Mouse (Mus musculus): Measurements from ENCODE around the gene Elp5.
"Not testable (repeated sequence)": the region's sequence is repeated elsewhere in the genome, so short reads cannot be mapped to it uniquely, and the experiment has no call there.

Gene Elp5

GRCm38 (mm10) chr11:69945997-69946891 is 36.1 kb downstream of the Elp5 start:
- in situ Hi-C loops (cut with MboI; ENCODE audit: low pct_unique_long_range_greater_than_20kb in 1 of 2, low sequenced_read_pairs in 2 of 2, unreplicated experiment in 1 of 2): no loop called here

DNA sequence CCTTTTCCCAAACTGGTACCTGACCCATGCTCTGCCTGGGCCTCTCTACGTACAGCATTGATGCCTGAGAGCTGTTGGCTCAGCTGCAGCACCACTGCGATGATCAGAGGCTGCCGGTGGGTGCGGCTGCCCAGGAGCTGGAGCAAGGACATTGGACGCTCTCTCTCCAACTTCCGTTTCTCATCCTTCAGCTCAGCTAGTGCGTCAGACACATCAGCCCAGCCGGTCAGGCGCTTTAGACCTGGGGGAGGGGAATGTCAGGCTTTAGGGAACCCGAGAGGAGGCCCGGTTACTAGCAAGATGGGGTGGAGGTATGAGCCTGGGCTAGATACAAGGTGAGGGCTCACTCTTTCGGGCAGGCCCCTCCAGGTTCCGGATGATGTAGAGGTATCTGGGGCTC is 37.1 kb downstream of the Elp5 start:
- in situ Hi-C loops (cut with MboI; ENCODE audit: low pct_unique_long_range_greater_than_20kb in 1 of 2, low sequenced_read_pairs in 2 of 2, unreplicated experiment in 1 of 2): no loop called here

DNA sequence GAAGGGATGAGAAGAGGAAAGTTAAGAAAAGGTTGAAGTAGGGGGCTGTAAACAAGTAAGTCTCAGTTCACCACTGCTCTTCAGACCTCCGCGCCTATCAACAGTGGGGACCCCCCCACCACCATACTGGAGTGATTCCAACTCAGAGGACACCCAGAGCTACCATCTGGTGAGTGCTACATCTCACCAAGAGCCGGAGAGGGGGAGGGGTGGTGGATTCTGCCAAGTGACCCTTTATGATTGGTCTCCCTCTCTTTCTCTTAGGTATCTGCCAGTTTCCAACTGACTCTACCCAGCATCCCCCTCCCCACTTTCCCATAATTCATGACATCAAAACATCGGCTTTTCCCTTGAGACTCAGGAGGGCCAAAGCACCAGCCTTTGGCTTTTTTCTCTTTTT is 41.4 kb downstream of the Elp5 start:
- in situ Hi-C loops (cut with MboI; ENCODE audit: low pct_unique_long_range_greater_than_20kb in 1 of 2, low sequenced_read_pairs in 2 of 2, unreplicated experiment in 1 of 2): no loop called here

- in situ Hi-C loops (cut with MboI; ENCODE audit: low pct_unique_long_range_greater_than_20kb in 1 of 2, low sequenced_read_pairs in 2 of 2, unreplicated experiment in 1 of 2): no loop called here
Observed at GRCm38 (mm10) chr11:69939731-69940130, 42.6 kb downstream of the Elp5 start.

- in situ Hi-C loops (cut with MboI; ENCODE audit: low pct_unique_long_range_greater_than_20kb in 1 of 2, low sequenced_read_pairs in 2 of 2, unreplicated experiment in 1 of 2): no loop called here
Observed at GRCm38 (mm10) chr11:69939181-69939580, 43.1 kb downstream of the Elp5 start.

GRCm38 (mm10) chr11:69938401-69938979 is 43.8 kb downstream of the Elp5 start:
- in situ Hi-C loops (cut with MboI; ENCODE audit: low pct_unique_long_range_greater_than_20kb in 1 of 2, low sequenced_read_pairs in 2 of 2, unreplicated experiment in 1 of 2): no loop called here

GRCm38 (mm10) chr11:69937834-69938233 is 44.5 kb downstream of the Elp5 start:
- in situ Hi-C loops (cut with MboI; ENCODE audit: low pct_unique_long_range_greater_than_20kb in 1 of 2, low sequenced_read_pairs in 2 of 2, unreplicated experiment in 1 of 2): no loop called here

- in situ Hi-C loops (cut with MboI; ENCODE audit: low pct_unique_long_range_greater_than_20kb in 1 of 2, low sequenced_read_pairs in 2 of 2, unreplicated experiment in 1 of 2): no loop called here
Observed at GRCm38 (mm10) chr11:69937385-69937784, 44.9 kb downstream of the Elp5 start.

DNA sequence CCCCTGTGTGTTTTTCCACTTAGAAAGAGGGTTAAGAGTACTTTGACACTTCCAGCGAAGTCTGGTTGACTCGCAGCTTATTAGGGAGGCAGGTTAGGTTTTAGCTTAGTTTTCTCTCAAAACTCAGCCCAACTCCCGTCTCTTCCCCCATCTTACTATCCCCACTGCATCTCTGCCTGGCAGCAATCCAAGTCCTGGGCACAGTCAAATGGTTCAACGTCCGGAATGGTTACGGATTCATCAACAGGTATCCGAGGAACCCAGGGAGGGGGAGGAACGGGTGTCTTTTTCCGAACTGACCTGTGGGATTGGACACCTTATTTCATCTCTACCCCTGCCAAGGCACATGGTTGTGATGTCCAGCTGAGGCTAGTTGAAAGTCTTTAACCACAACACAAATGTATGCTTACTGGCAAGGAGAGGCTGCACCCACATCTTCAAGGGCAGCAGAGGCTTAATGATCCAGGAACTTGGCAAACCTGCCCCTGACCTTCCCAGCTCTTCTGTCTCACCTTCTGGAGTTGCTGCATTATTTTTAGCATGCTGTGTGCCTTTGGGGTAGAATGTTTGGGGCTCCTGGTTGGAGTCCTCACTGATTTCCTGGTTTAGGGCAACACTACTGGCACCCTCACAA is 45.5 kb downstream of the Elp5 start:
- in situ Hi-C loops (cut with MboI; ENCODE audit: low pct_unique_long_range_greater_than_20kb in 1 of 2, low sequenced_read_pairs in 2 of 2, unreplicated experiment in 1 of 2): no loop called here

DNA sequence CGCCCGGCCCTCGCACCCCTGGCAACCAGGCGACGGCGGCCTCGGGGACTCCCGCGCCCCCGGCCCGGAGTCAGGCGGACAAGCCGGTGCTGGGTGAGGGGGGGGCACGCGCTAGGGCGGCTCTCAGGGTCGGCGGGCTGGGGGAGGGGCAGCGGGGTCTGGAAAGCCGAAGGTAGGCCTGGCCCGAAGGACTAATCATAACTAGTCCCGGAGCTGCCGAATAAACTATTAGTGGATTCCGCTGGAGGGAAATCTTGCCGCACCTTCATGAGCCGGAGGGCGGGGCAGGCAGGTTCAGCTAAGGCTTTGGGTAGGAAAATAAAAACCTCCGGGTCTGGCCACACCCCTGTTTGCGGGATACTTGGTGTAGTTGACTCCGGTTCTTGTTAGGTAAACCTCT is 46.2 kb downstream of the Elp5 start:
- in situ Hi-C loops (cut with MboI; ENCODE audit: low pct_unique_long_range_greater_than_20kb in 1 of 2, low sequenced_read_pairs in 2 of 2, unreplicated experiment in 1 of 2): no loop called here

- in situ Hi-C loops (cut with MboI; ENCODE audit: low pct_unique_long_range_greater_than_20kb in 1 of 2, low sequenced_read_pairs in 2 of 2, unreplicated experiment in 1 of 2): no loop called here
Observed at GRCm38 (mm10) chr11:69935137-69935879, 47.0 kb downstream of the Elp5 start, which contains the start of gene Ybx2. Ybx2 (plus strand) TSS chr11:69935796.

DNA sequence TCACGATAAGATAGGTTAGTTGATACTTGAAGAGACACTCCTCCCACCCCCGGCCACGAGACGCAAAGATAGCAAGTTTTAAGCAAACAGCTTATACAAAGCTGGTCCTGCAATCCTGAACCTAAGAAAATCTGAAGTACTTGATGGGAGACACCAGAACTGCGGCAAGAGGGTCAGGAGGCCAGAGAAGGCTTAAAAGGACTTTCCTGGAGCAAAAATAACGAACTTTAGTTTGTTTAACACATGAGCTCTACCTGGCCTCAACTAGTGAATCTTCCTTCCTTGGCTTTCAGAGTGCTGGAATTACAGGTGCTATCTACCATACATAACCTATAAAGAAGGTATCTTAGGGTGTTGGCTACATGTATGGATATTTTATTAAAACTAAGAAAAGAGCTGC is 47.6 kb downstream of the Elp5 start:
- in situ Hi-C loops (cut with MboI; ENCODE audit: low pct_unique_long_range_greater_than_20kb in 1 of 2, low sequenced_read_pairs in 2 of 2, unreplicated experiment in 1 of 2): no loop called here

DNA sequence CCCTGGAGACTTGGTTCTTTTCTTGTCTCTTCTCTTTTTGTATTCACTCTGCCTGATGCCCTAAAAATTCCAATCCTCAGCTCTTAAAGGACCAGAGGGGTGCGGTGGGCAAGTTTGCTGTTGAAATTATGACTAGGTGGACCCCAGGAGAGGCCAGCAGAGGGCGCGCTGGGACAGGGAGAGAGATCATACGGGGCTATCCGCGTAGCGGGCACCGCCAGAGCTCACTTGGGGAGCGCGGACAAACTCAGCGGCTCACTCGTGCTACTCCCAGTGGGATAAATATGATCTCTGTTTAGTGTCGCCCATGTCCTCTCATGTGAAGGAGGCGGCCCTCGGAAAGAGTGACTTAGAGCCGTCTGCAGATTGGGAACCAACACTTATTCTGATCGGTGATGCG is 48.1 kb downstream of the Elp5 start:
- in situ Hi-C loops (cut with MboI; ENCODE audit: low pct_unique_long_range_greater_than_20kb in 1 of 2, low sequenced_read_pairs in 2 of 2, unreplicated experiment in 1 of 2): no loop called here

- in situ Hi-C loops (cut with MboI; ENCODE audit: low pct_unique_long_range_greater_than_20kb in 1 of 2, low sequenced_read_pairs in 2 of 2, unreplicated experiment in 1 of 2): no loop called here
Observed at GRCm38 (mm10) chr11:69933066-69933465, 49.3 kb downstream of the Elp5 start.

DNA sequence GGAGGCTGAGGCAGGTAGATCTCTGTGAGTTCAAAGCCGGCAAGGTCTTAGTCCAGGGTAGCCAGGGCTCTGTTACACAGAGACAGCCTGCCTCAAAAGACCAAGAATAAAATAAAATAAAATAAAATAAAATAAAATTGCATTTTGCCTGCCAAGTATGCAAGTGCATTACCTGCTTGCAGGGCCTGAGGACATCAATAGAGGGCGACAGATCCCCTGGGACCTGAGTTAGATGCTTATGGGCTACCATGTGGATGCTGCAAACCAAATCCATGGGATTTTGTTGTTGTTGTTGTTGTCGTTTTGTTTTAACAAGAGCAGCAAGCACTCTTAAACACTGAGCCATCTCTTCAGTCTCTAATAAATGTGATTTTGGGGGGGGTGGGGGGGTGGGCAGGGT is 50.1 kb downstream of the Elp5 start:
- in situ Hi-C loops (cut with MboI; ENCODE audit: low pct_unique_long_range_greater_than_20kb in 1 of 2, low sequenced_read_pairs in 2 of 2, unreplicated experiment in 1 of 2): no loop called here

GRCm38 (mm10) chr11:69931769-69932168 is 50.5 kb downstream of the Elp5 start:
- in situ Hi-C loops (cut with MboI; ENCODE audit: low pct_unique_long_range_greater_than_20kb in 1 of 2, low sequenced_read_pairs in 2 of 2, unreplicated experiment in 1 of 2): no loop called here

DNA sequence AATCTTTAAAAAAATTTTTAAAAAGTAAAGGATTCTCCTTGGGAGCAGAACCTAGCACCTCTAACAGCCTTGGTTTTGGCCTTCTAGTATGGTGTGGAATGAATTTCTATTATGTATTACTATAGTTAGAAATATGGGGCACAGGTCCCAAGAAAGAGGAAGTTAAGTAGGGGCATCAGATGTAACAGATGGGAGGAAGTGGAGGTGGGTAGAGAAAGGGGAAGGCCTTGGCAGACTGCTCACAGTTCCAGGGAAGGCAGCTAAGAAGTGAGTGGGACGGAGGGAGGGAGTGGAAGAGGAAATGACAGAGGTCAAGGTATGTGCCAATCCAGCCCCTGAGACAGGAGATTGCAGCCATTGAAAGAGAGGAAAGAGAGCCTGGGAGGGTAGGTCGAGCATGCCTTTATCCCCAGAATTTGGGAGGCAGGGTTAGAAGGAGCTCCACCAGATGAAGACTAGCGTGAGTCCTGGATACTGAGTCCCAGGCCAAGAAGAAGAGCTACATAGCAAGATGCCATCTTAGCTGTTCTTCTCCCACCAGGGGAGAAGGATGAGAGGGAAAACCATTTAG is 51.3 kb downstream of the Elp5 start:
- in situ Hi-C loops (cut with MboI; ENCODE audit: low pct_unique_long_range_greater_than_20kb in 1 of 2, low sequenced_read_pairs in 2 of 2, unreplicated experiment in 1 of 2): no loop called here

DNA sequence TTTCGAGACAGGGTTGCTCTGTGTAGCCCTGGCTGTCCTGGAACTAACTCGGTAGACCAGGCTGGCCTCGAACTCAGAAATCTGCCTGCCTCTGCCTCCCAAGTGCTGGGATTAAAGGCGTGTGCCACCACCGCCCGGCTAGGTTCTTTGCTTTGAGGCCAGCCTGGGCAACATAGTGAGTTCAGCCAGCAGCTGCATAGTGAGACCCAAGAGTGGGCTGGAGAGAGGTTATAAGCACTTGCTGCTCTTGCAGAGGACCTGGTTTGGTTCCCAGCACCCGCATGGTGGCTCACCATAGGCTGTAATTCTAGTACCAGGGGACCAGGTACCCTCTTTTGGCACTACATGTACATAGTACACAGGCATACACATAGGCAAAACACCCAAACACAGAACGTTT is 52.1 kb downstream of the Elp5 start:
- in situ Hi-C loops (cut with MboI; ENCODE audit: low pct_unique_long_range_greater_than_20kb in 1 of 2, low sequenced_read_pairs in 2 of 2, unreplicated experiment in 1 of 2): not testable (repeated sequence)

- in situ Hi-C loops (cut with MboI; ENCODE audit: low pct_unique_long_range_greater_than_20kb in 1 of 2, low sequenced_read_pairs in 2 of 2, unreplicated experiment in 1 of 2): no loop called here
Observed at GRCm38 (mm10) chr11:69929712-69930111, 52.6 kb downstream of the Elp5 start.
